Mouse (Mus musculus) duodenum, adult 2 months (tissue): Measurements from ENCODE around the gene Tpbpb. TPM values are rescaled to one million over a fixed set of nuclear protein-coding genes. Genes with fewer than 3 reads are reported as not detected.

ENCODE experiments used
- polyA plus RNA-seq: library from polyadenylated mRNA; depleted of rRNA; stranded (reverse); fragments of >200 nt; gene quantifications from 2 replicates; pipeline ENCODE4 v1.2.3, GENCODE M21; 2012; ENCODE audit warnings: low replicate concordance; rRNA removed

Tpbpb gene
- polyA plus RNA-seq, result not detected in 2 replicates

DNA sequence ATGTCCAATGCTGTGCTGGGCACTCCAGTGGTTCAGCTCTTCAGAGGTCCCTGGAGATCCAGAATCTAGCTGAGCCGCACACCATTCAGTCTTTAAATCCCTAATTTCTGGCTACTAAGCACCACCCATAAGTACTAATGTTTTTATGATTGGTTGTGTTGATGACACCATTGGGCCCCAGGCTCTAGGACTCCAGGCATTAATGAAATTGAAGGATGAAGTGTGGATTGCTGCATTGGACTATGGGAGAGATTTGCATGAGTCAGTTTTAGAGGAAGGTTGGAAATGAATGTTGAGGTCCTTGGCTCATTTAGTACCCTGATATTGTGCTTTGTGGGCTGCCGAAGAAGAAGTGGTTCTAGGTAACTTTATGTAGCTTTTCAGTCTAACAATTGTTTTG is at the start of gene Tpbpb:
Tpbpb (minus strand) TSS at position 101 of the 400 bp plus-strand sequence.

DNA sequence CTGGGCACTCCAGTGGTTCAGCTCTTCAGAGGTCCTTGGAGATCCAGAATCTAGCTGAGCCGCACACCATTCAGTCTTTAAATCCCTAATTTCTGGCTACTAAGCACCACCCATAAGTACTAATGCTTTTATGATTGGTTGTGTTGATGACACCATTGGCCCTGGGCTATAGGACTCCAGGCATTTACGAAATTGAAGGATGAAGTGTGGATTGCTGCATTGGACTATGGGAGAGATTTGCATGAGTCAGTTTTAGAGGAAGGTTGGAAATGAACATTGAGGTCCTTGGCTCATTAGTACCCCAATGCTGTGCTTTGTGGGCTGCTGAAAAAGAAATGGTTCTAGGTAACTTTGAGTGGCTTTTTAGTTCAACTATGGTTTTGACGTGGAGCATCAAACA is 37.2 kb upstream of the Tpbpb start, which contains the start of gene Tpbpa:
Tpbpa (minus strand) TSS at position 101 of the 400 bp plus-strand sequence.

DNA sequence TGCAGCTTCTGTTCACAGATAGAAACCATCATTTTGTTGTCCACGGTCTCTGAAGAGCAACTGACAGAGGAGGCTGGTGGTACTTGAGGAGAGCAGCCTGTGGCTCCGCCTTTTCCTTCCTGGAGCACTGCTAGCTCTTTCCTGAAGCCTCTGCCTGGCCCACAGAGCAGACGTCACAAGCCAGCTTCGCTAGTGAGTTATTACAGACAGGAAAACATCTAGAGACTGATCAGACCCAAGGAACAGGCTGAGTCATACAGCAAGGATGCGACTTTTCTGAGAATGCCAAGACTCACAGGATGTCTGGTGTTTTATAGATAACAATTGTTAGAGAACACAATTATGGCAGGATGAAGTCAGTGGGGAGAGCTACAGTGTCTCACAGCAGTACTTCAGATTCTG is 31.8 kb upstream of the Tpbpb start, which contains the start of the genes Gm49391 and Ctla2a:
Gm49391 (minus strand) TSS at position 72 of the 402 bp plus-strand sequence.
Ctla2a (minus strand) TSS at position 126 of the 402 bp plus-strand sequence.

DNA sequence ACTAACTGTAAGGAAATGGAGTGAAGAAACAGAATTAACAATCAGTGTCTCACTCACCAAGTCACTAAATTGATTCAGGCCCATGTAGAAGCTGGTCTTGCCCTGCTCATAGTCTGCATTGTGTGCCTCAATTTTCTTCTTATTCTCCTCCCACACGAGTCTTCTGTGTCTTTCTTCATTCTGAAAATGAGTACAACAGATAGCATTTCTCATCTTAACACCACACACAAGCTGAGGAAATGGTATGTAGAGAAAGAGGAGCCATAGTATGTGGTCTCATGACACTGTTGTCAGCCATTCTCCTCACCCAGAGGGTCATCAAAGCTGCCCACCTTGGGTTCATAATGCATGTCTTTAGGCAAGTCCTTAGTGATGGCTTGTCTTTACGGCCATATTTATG is 30.8 kb upstream of the Tpbpb start, which contains the start of gene Gm49393:
Gm49393 (minus strand) TSS at position 101 of the 400 bp plus-strand sequence.

DNA sequence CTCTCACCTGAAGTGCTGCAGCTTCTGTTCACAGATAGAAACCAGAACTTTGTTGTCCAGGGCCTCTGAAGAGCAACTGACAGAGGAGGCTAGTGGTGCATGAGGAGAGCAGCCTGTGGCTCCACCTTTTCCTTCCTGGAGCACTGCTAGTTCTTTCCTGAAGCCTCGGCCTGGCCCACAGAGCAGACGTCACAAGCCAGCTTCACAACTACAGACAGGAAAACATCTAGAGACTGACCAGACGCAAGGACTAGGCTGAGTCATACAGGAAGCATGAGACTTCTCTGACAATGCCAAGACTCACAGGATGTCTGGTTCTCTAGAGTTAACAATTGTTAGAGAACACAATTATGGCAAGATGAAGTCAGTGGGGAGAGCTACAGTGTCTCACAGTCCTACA is 7.4 kb downstream of the Tpbpb start, which contains the start of gene Ctla2b:
Ctla2b (minus strand) TSS at position 120 of the 400 bp plus-strand sequence.

DNA sequence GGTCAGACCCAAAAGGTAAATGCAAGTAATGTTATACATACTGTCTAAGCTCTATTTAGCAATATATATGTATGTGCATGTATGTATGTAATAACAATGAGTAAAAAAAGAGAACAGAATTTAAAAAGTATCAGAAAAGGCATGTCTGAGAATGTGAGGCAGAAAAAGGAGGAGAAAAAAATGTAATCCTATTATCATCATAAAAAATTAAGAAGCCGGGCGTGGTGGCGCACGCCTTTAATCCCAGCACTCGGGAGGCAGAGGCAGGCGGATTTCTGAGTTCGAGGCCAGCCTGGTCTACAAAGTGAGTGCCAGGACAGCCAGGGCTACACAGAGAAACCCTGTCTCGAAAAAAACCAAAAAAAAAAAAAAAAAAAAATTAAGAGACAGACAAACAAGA is 7.9 kb downstream of the Tpbpb start, which contains the start of gene Gm49392:
Gm49392 (minus strand) TSS at position 101 of the 400 bp plus-strand sequence.

DNA sequence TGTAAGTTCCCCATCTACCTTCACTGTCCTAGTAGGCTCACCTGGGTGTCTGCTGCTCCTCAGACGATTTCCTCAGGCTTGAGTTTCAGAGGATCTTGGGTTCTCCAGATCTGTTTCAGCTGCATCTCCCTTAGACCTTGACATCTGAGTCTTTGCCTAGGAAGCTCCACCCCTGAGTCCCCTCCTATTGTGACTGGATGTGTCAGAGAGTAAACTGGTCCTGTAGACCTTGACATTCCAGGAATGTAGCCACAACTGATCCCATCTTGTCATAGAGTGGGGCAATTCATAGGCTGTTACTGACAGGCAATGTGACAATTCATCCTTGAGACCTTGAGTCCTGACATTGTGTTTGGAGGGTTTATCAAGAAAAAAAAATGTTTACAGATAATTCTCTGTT is 40.4 kb downstream of the Tpbpb start, which contains the start of gene 4930486L24Rik:
4930486L24Rik (minus strand) TSS at position 195 of the 400 bp plus-strand sequence.

Other genes with a start within 250 kb of the Tpbpb start
- not detected in 2 replicates for gene BC051665, start 118.5 kb downstream of the Tpbpb start, polyA plus RNA-seq
- not detected in 2 replicates for gene Ctsll3, start 102.0 kb downstream of the Tpbpb start, polyA plus RNA-seq
- not detected in 2 replicates for gene 4930486L24Rik, start 40.4 kb downstream of the Tpbpb start, polyA plus RNA-seq
- not detected in 2 replicates for gene Gm49392, start 8.0 kb downstream of the Tpbpb start, polyA plus RNA-seq
- gene Ctla2b, start 7.4 kb downstream of the Tpbpb start, polyA plus RNA-seq, result 0.16 TPM in 1 of 2 replicates, not detected in the other
- gene Gm49393, start 30.7 kb upstream of the Tpbpb start, polyA plus RNA-seq, result not detected in 2 replicates
- not detected in 2 replicates for gene Gm49391, start 31.7 kb upstream of the Tpbpb start, polyA plus RNA-seq
- 0.17 and 0.44 TPM in 2 replicates for gene Ctla2a, start 31.7 kb upstream of the Tpbpb start, polyA plus RNA-seq
- not detected in 2 replicates for gene Tpbpa, start 37.1 kb upstream of the Tpbpb start, polyA plus RNA-seq
- not detected in 2 replicates for gene Ctsj, start 101.1 kb upstream of the Tpbpb start, polyA plus RNA-seq
- gene Ctsq, start 135.8 kb upstream of the Tpbpb start, polyA plus RNA-seq, result not detected in 2 replicates